Mouse (Mus musculus): Measurements from ENCODE around the gene Lysmd4. TPM values are rescaled to one million over a fixed set of nuclear protein-coding genes. Genes with fewer than 3 reads are reported as not detected.
"Not testable (repeated sequence)": the region's sequence is repeated elsewhere in the genome, so short reads cannot be mapped to it uniquely, and the experiment has no call there.

Gene Lysmd4
- polyA plus RNA-seq, 1 experiment = 5.6 TPM

DNA sequence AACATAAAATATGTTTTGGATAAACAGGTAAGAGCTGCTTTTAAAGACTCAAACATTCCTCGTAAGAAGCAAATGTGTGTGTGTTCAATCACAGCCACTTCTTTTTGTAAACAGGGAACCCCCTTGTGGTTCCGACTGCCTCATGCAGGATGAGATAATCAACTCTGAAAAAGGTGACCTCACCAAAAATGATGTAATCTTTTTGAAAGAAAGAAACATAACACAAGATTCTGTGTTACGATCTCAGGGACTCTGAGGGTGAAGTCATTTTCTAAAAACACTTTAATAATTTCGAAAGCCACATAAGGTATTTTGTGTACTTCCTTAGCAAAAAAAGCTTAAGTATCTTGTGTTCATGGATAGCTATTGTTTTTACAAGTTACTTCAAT is 21.5 kb downstream of the Lysmd4 start:
- H3K27ac ChIP-seq (ENCODE audit: insufficient read depth, low read depth, low read length) = no peak overlapping the region
- H3K4me1 ChIP-seq (ENCODE audit: control insufficient read depth, insufficient read depth, low read length) = peaks cover 14% of the 10 kb centered on the region

GRCm38 (mm10) chr7:67245255-67245654 is 22.9 kb downstream of the Lysmd4 start:
- peaks cover 14% of the 10 kb centered on the region for H3K4me1 ChIP-seq (ENCODE audit: control insufficient read depth, insufficient read depth, low read length)
- TF ChIP-seq CTCF (IDR thresholded peaks at IDR 0.05; ENCODE audit: low read depth, low read length) (no peak), POLR2A (IDR thresholded peaks at IDR 0.05; ENCODE audit: borderline replicate concordance, low read depth, low read length) (no peak)

More for the DNA sequence above, 21.5 kb downstream of the Lysmd4 start:
- H3K4me3 ChIP-seq (ENCODE audit: insufficient read depth, low read length) = no peak overlapping the region
- TF ChIP-seq POLR2A (IDR thresholded peaks at IDR 0.05; ENCODE audit: borderline replicate concordance, low read depth, low read length) (no peak), CTCF (IDR thresholded peaks at IDR 0.05; ENCODE audit: low read depth, low read length) (no peak)

DNA sequence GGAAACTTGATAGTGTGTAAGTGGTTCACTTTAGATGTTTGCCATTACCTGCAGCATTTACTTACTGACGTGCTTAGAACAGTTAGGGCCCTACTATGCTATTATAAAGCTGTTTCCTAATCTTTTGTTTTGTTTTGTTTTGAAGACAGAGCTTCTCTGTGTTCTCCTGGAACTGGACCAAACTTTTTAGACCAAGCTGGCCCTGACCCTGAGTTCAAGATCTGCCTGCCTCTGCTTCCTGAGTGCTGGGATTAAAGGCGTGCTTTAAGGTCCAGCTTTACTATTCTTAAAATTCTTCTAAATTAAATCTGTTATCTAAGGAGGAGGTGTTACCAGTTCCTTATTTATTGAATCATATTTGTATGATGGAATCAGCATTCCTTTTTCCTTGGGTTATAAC is 23.7 kb downstream of the Lysmd4 start:
- Histone ChIP-seq H3K4me3 (ENCODE audit: insufficient read depth, low read length) (no peak overlapping the region), H3K4me1 (ENCODE audit: control insufficient read depth, insufficient read depth, low read length) (peaks cover 14% of the 10 kb centered on the region), H3K27ac (ENCODE audit: insufficient read depth, low read depth, low read length) (no peak overlapping the region)
- TF ChIP-seq POLR2A (IDR thresholded peaks at IDR 0.05; ENCODE audit: borderline replicate concordance, low read depth, low read length) (no peak), CTCF (IDR thresholded peaks at IDR 0.05; ENCODE audit: low read depth, low read length) (no peak)

More at GRCm38 (mm10) chr7:67245255-67245654, 22.9 kb downstream of the Lysmd4 start:
- H3K27ac ChIP-seq (ENCODE audit: insufficient read depth, low read depth, low read length) = no peak overlapping the region
- no peak overlapping the region for H3K4me3 ChIP-seq (ENCODE audit: insufficient read depth, low read length)

- Histone ChIP-seq H3K27ac (ENCODE audit: insufficient read depth, low read depth, low read length) (no peak overlapping the region), H3K4me1 (ENCODE audit: control insufficient read depth, insufficient read depth, low read length) (no peaks in the 10 kb centered on the region), H3K4me3 (ENCODE audit: insufficient read depth, low read length) (no peak overlapping the region)
- TF ChIP-seq POLR2A (IDR thresholded peaks at IDR 0.05; ENCODE audit: borderline replicate concordance, low read depth, low read length) (no peak), CTCF (IDR thresholded peaks at IDR 0.05; ENCODE audit: low read depth, low read length) (no peak)
Measured at GRCm38 (mm10) chr7:67259828-67260563, 37.7 kb downstream of the Lysmd4 start.

DNA sequence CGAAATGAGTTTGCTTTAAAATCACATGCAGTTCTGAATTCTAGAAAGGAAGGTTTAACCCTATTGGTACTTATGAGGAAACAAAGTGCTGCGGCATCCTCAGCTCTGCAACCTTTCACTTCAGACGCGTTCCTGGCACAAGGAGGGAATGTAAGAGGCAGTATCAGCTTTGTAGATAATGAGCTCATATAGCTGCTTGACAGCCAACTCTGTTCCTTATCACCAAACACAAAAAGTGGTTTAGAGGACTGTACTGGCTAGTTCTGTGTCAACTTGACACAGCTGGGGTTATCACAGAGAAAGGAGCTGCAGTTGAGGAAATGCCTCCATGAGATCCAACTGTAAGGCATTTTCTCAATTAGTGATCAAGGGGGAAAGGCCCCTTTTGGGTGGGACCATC is 48.1 kb downstream of the Lysmd4 start:
- not testable (repeated sequence) for H3K4me1 ChIP-seq (ENCODE audit: control insufficient read depth, insufficient read depth, low read length); H3K27ac ChIP-seq (ENCODE audit: insufficient read depth, low read depth, low read length); H3K4me3 ChIP-seq (ENCODE audit: insufficient read depth, low read length)

DNA sequence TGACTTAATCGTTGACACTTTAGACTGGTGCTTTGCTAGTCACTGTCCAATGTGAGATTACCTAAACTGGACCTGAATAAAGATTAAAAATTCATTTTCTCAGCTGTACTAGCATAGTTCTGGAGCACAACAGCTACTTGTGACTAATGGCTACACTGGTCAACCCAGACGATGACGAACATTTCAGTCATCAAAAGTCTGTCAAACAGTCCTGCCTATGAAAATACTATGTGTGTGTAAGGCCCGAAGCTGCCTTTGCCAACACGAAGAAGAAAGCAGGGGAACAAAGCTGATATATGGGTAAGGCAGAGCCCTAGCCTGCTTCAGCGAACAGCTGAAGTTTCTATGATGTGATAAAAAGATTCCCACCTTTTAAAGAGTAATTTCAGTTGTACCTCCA is 61.2 kb downstream of the Lysmd4 start:
- peaks cover 8% of the 10 kb centered on the region; the same call in 1 of the 2 replicates for H3K4me1 ChIP-seq (ENCODE audit: control insufficient read depth, insufficient read depth, low read length)
- H3K27ac ChIP-seq (ENCODE audit: insufficient read depth, low read depth, low read length) = no peak overlapping the region
- TF ChIP-seq POLR2A (IDR thresholded peaks at IDR 0.05; ENCODE audit: borderline replicate concordance, low read depth, low read length) (no peak), CTCF (IDR thresholded peaks at IDR 0.05; ENCODE audit: low read depth, low read length) (no peak)

GRCm38 (mm10) chr7:67287456-67287855 is 65.1 kb downstream of the Lysmd4 start:
- Histone ChIP-seq H3K27ac (ENCODE audit: insufficient read depth, low read depth, low read length) (no peak overlapping the region), H3K4me1 (ENCODE audit: control insufficient read depth, insufficient read depth, low read length) (peaks cover 8% of the 10 kb centered on the region; the same call in 1 of the 2 replicates), H3K4me3 (ENCODE audit: insufficient read depth, low read length) (no peak overlapping the region)
- TF ChIP-seq POLR2A (IDR thresholded peaks at IDR 0.05; ENCODE audit: borderline replicate concordance, low read depth, low read length) = no peak
- TF ChIP-seq CTCF (IDR thresholded peaks at IDR 0.05; ENCODE audit: low read depth, low read length) = no peak

More for the DNA sequence above, 61.2 kb downstream of the Lysmd4 start:
- H3K4me3 ChIP-seq (ENCODE audit: insufficient read depth, low read length) = no peak overlapping the region

- no peak overlapping the region for H3K27ac ChIP-seq (ENCODE audit: insufficient read depth, low read depth, low read length)
- TF ChIP-seq POLR2A (IDR thresholded peaks at IDR 0.05; ENCODE audit: borderline replicate concordance, low read depth, low read length) (no peak), CTCF (IDR thresholded peaks at IDR 0.05; ENCODE audit: low read depth, low read length) (no peak)
- peaks cover 8% of the 10 kb centered on the region; the same call in 1 of the 2 replicates for H3K4me1 ChIP-seq (ENCODE audit: control insufficient read depth, insufficient read depth, low read length)
- no peak overlapping the region for H3K4me3 ChIP-seq (ENCODE audit: insufficient read depth, low read length)
Measured at GRCm38 (mm10) chr7:67291356-67291755, 69.0 kb downstream of the Lysmd4 start.

DNA sequence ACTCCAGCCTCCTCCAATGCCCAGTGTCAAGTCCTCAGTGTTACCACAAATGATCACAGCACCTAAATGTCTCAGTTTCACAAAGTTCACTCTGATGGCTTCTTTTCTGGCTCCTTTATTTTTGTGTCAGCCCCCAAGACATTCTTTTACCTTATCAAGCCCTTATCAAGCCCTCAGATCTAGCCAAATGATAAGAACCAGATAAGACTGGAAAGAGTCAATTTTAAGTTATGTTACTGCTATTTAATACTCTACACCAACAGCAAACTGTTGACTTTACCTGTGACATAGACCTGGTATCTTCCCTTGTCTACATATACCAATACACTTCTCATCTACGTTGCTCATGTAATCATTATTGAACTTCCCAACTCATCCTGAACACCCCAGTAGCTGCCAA is 74.1 kb downstream of the Lysmd4 start:
- Histone ChIP-seq H3K4me3 (ENCODE audit: insufficient read depth, low read length) (no peak overlapping the region), H3K27ac (ENCODE audit: insufficient read depth, low read depth, low read length) (no peak overlapping the region), H3K4me1 (ENCODE audit: control insufficient read depth, insufficient read depth, low read length) (no peaks in the 10 kb centered on the region)
- TF ChIP-seq CTCF (IDR thresholded peaks at IDR 0.05; ENCODE audit: low read depth, low read length) = no peak
- TF ChIP-seq POLR2A (IDR thresholded peaks at IDR 0.05; ENCODE audit: borderline replicate concordance, low read depth, low read length) = no peak

DNA sequence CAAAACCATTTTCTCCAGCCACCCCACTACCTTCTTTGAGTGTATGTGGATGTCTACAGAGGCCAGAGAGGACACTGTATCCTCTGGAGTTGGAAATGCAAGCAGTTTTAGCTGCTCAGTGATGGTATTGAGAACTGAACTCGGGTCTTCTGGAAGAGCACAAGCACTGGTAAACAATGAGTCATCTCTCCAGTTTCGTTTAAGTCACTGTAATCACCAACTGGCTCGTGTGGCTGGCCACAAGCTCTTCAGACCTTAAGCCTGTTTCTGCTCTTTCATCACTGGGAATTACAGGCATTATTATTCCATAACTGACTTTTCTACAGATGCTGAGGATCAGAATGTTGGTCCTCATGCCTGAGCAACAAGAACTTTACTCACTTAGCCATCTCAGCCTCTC is 82.6 kb downstream of the Lysmd4 start:
- Histone ChIP-seq H3K27ac (ENCODE audit: insufficient read depth, low read depth, low read length) (no peak overlapping the region), H3K4me3 (ENCODE audit: insufficient read depth, low read length) (no peak overlapping the region), H3K4me1 (ENCODE audit: control insufficient read depth, insufficient read depth, low read length) (peaks cover 15% of the 10 kb centered on the region)
- TF ChIP-seq CTCF (IDR thresholded peaks at IDR 0.05; ENCODE audit: low read depth, low read length) (no peak), POLR2A (IDR thresholded peaks at IDR 0.05; ENCODE audit: borderline replicate concordance, low read depth, low read length) (no peak)

Measured in bone marrow macrophage, adult 2 months (primary cell).